Mouse (Mus musculus) A20 (cell line): ENCODE results near the gene Frmd4b.

Experiments used
- DNase-seq: peaks from one replicate; pipeline ENCODE4 v3.0.0-alpha.2; 2011; ENCODE audit warnings: low read depth, low spot score

The Frmd4b gene

GRCm38 (mm10) chr6:97357606-97358005 is 259.7 kb downstream of the Frmd4b start:
- DNase-seq = peak; percentile 53

- DNase-seq = no peak
Observed at GRCm38 (mm10) chr6:97356612-97357011, 260.7 kb downstream of the Frmd4b start.

GRCm38 (mm10) chr6:97355141-97355540 is 262.2 kb downstream of the Frmd4b start:
- no peak for DNase-seq

GRCm38 (mm10) chr6:97353933-97354332 is 263.4 kb downstream of the Frmd4b start:
- no peak for DNase-seq

- DNase-seq = no peak
Observed at GRCm38 (mm10) chr6:97353371-97353770, 264.0 kb downstream of the Frmd4b start.

- DNase-seq = no peak
Observed at GRCm38 (mm10) chr6:97352505-97353154, 264.7 kb downstream of the Frmd4b start.

GRCm38 (mm10) chr6:97349355-97350138 is 267.8 kb downstream of the Frmd4b start:
- no peak for DNase-seq

- no peak for DNase-seq
Observed at GRCm38 (mm10) chr6:97346932-97347331, 270.4 kb downstream of the Frmd4b start.

- no peak for DNase-seq
Observed at GRCm38 (mm10) chr6:97346527-97346926, 270.8 kb downstream of the Frmd4b start.

GRCm38 (mm10) chr6:97345921-97346320 is 271.4 kb downstream of the Frmd4b start:
- DNase-seq = no peak

GRCm38 (mm10) chr6:97342185-97342584 is 275.2 kb downstream of the Frmd4b start:
- DNase-seq = no peak

- DNase-seq = no peak
Observed at GRCm38 (mm10) chr6:97341628-97342027, 275.7 kb downstream of the Frmd4b start.

GRCm38 (mm10) chr6:97341148-97341547 is 276.2 kb downstream of the Frmd4b start:
- DNase-seq = no peak

- DNase-seq = no peak
Observed at GRCm38 (mm10) chr6:97340211-97340791, 277.0 kb downstream of the Frmd4b start.

GRCm38 (mm10) chr6:97339271-97339681 is 278.1 kb downstream of the Frmd4b start:
- no peak for DNase-seq

GRCm38 (mm10) chr6:97338843-97339242 is 278.5 kb downstream of the Frmd4b start:
- DNase-seq = no peak

- no peak for DNase-seq
Observed at GRCm38 (mm10) chr6:97333323-97333722, 284.0 kb downstream of the Frmd4b start.

GRCm38 (mm10) chr6:97323951-97324350 is 293.4 kb downstream of the Frmd4b start:
- DNase-seq = no peak

GRCm38 (mm10) chr6:97322126-97322525 is 295.2 kb downstream of the Frmd4b start:
- DNase-seq = no peak

- DNase-seq = no peak
Observed at GRCm38 (mm10) chr6:97321156-97321555, 296.2 kb downstream of the Frmd4b start.

- DNase-seq = no peak
Observed at GRCm38 (mm10) chr6:97319081-97319480, 298.3 kb downstream of the Frmd4b start.

- no peak for DNase-seq
Observed at GRCm38 (mm10) chr6:97317956-97318355, 299.4 kb downstream of the Frmd4b start.

- DNase-seq = no peak
Observed at GRCm38 (mm10) chr6:97316716-97317115, 300.6 kb downstream of the Frmd4b start.
